Mouse (Mus musculus): ENCODE measurements around the gene Gm10720. TPM values are rescaled to one million over a fixed set of nuclear protein-coding genes. Genes with fewer than 3 reads are reported as not detected.
"Not testable (repeated sequence)": the region's sequence is repeated elsewhere in the genome, so short reads cannot be mapped to it uniquely, and the experiment has no call there.

Gene Gm10720
- not detected in 2 replicates for polyA plus RNA-seq (2011; ENCODE audit: insufficient read depth, insufficient read length, low replicate concordance, missing spikeins)

- WGBS, result 67% methylated on average over 5 of the region's 9 CpGs
- H3K4me1 ChIP-seq (ENCODE audit: control insufficient read depth, insufficient read depth, low read length), result not testable (repeated sequence)
These were observed at the start of gene Gm10720 for GRCm38 (mm10) chr9:3015354-3015753. Gene Gm10720, plus strand, starts transcription at chr9:3015654.

GRCm38 (mm10) chr9:3000445-3000972 is 14.9 kb upstream of the Gm10720 start, which contains the start of gene Gm10722:
Gene Gm10722, plus strand, starts transcription at chr9:3000922.
- WGBS, result 68% methylated on average over 12 of the region's 12 CpGs
- H3K27ac ChIP-seq (ENCODE audit: control insufficient read depth, insufficient read depth, low read depth, low read length, poor library complexity); H3K4me1 ChIP-seq (ENCODE audit: control insufficient read depth, insufficient read depth, low read length); H3K4me3 ChIP-seq (replicated peaks; ENCODE audit: control insufficient read depth, low read depth, low read length): not testable (repeated sequence)

More at GRCm38 (mm10) chr9:3015354-3015753, at the start of gene Gm10720:
- H3K4me3 ChIP-seq (replicated peaks; ENCODE audit: control insufficient read depth, low read depth, low read length); H3K27ac ChIP-seq (ENCODE audit: control insufficient read depth, insufficient read depth, low read depth, low read length, poor library complexity): not testable (repeated sequence)

- H3K27ac ChIP-seq (ENCODE audit: control insufficient read depth, insufficient read depth, low read depth, low read length, poor library complexity); H3K4me1 ChIP-seq (ENCODE audit: control insufficient read depth, insufficient read depth, low read length); H3K4me3 ChIP-seq (replicated peaks; ENCODE audit: control insufficient read depth, low read depth, low read length): not testable (repeated sequence)
- 61% methylated on average over 8 of the region's 8 CpGs for WGBS
These were observed 14.4 kb upstream of the Gm10720 start for GRCm38 (mm10) chr9:3001006-3001405.

- H3K4me3 ChIP-seq (replicated peaks; ENCODE audit: control insufficient read depth, low read depth, low read length); H3K27ac ChIP-seq (ENCODE audit: control insufficient read depth, insufficient read depth, low read depth, low read length, poor library complexity); H3K4me1 ChIP-seq (ENCODE audit: control insufficient read depth, insufficient read depth, low read length): not testable (repeated sequence)
- 65% methylated on average over 9 of the region's 11 CpGs for WGBS
These were observed 13.3 kb upstream of the Gm10720 start for GRCm38 (mm10) chr9:3001948-3002659.

- WGBS, result 66% methylated on average over 6 of the region's 14 CpGs
- H3K4me3 ChIP-seq (replicated peaks; ENCODE audit: control insufficient read depth, low read depth, low read length), result not testable (repeated sequence)
These were observed 12.6 kb upstream of the Gm10720 start, which contains the start of gene Gm11168 for GRCm38 (mm10) chr9:3002794-3003396. Gene Gm11168, plus strand, starts transcription at chr9:3003346.

GRCm38 (mm10) chr9:3006179-3006578 is 9.3 kb upstream of the Gm10720 start:
- not testable (repeated sequence) for H3K27ac ChIP-seq (ENCODE audit: control insufficient read depth, insufficient read depth, low read depth, low read length, poor library complexity); H3K4me3 ChIP-seq (replicated peaks; ENCODE audit: control insufficient read depth, low read depth, low read length); H3K4me1 ChIP-seq (ENCODE audit: control insufficient read depth, insufficient read depth, low read length)
- 80% methylated on average over 1 of the region's 5 CpGs for WGBS

More at GRCm38 (mm10) chr9:3002794-3003396, 12.6 kb upstream of the Gm10720 start, which contains the start of gene Gm11168:
- not testable (repeated sequence) for H3K27ac ChIP-seq (ENCODE audit: control insufficient read depth, insufficient read depth, low read depth, low read length, poor library complexity); H3K4me1 ChIP-seq (ENCODE audit: control insufficient read depth, insufficient read depth, low read length)

- not testable (repeated sequence) for H3K4me1 ChIP-seq (ENCODE audit: control insufficient read depth, insufficient read depth, low read length); H3K27ac ChIP-seq (ENCODE audit: control insufficient read depth, insufficient read depth, low read depth, low read length, poor library complexity); H3K4me3 ChIP-seq (replicated peaks; ENCODE audit: control insufficient read depth, low read depth, low read length)
- whole genome bisulfite sequencing, result 65% methylated on average over 8 of the region's 8 CpGs
These were observed 8.8 kb upstream of the Gm10720 start for GRCm38 (mm10) chr9:3006636-3007035.

- H3K4me1 ChIP-seq (ENCODE audit: control insufficient read depth, insufficient read depth, low read length); H3K27ac ChIP-seq (ENCODE audit: control insufficient read depth, insufficient read depth, low read depth, low read length, poor library complexity); H3K4me3 ChIP-seq (replicated peaks; ENCODE audit: control insufficient read depth, low read depth, low read length): not testable (repeated sequence)
- 72% methylated on average over 8 of the region's 9 CpGs for WGBS
These were observed 8.2 kb upstream of the Gm10720 start for GRCm38 (mm10) chr9:3007272-3007671.

- H3K4me1 ChIP-seq (ENCODE audit: control insufficient read depth, insufficient read depth, low read length); H3K27ac ChIP-seq (ENCODE audit: control insufficient read depth, insufficient read depth, low read depth, low read length, poor library complexity); H3K4me3 ChIP-seq (replicated peaks; ENCODE audit: control insufficient read depth, low read depth, low read length): not testable (repeated sequence)
- WGBS, result no CpG with 5 or more reads among the region's 5 CpGs
These were observed 6.1 kb upstream of the Gm10720 start for GRCm38 (mm10) chr9:3009331-3009730.

GRCm38 (mm10) chr9:3012054-3012621 is 3.3 kb upstream of the Gm10720 start:
- H3K4me1 ChIP-seq (ENCODE audit: control insufficient read depth, insufficient read depth, low read length); H3K27ac ChIP-seq (ENCODE audit: control insufficient read depth, insufficient read depth, low read depth, low read length, poor library complexity); H3K4me3 ChIP-seq (replicated peaks; ENCODE audit: control insufficient read depth, low read depth, low read length): not testable (repeated sequence)
- 64% methylated on average over 3 of the region's 7 CpGs for WGBS

GRCm38 (mm10) chr9:3012733-3013279 is 2.6 kb upstream of the Gm10720 start, which contains the start of gene Gm10721:
Gene Gm10721, plus strand, starts transcription at chr9:3013140.
- WGBS, result no CpG with 5 or more reads among the region's 11 CpGs
- H3K4me1 ChIP-seq (ENCODE audit: control insufficient read depth, insufficient read depth, low read length); H3K4me3 ChIP-seq (replicated peaks; ENCODE audit: control insufficient read depth, low read depth, low read length); H3K27ac ChIP-seq (ENCODE audit: control insufficient read depth, insufficient read depth, low read depth, low read length, poor library complexity): not testable (repeated sequence)

- H3K4me3 ChIP-seq (replicated peaks; ENCODE audit: control insufficient read depth, low read depth, low read length); H3K27ac ChIP-seq (ENCODE audit: control insufficient read depth, insufficient read depth, low read depth, low read length, poor library complexity); H3K4me1 ChIP-seq (ENCODE audit: control insufficient read depth, insufficient read depth, low read length): not testable (repeated sequence)
- WGBS, result 73% methylated on average over 6 of the region's 6 CpGs
These were observed 442 bp downstream of the Gm10720 start for GRCm38 (mm10) chr9:3015896-3016295.

- not testable (repeated sequence) for H3K27ac ChIP-seq (ENCODE audit: control insufficient read depth, insufficient read depth, low read depth, low read length, poor library complexity); H3K4me1 ChIP-seq (ENCODE audit: control insufficient read depth, insufficient read depth, low read length); H3K4me3 ChIP-seq (replicated peaks; ENCODE audit: control insufficient read depth, low read depth, low read length)
- 50% methylated on average over 1 of the region's 9 CpGs for WGBS
These were observed 1.7 kb downstream of the Gm10720 start, which contains the start of gene Gm10719 for GRCm38 (mm10) chr9:3017108-3017507. Gene Gm10719, plus strand, starts transcription at chr9:3017408.

All from bone marrow, adult 2 months (tissue).